Mouse (Mus musculus) stomach, postnatal 0 days (tissue): ENCODE measurements around the gene Sdad1. TPM values are rescaled to one million over a fixed set of nuclear protein-coding genes. Genes with fewer than 3 reads are reported as not detected.
"Not testable (repeated sequence)": the region's sequence is repeated elsewhere in the genome, so short reads cannot be mapped to it uniquely, and the experiment has no call there.

ENCODE experiments used
- ATAC-seq: fragments of 200-750 bp; cut with Nextera tagmentation; 2 replicates; pipeline ENCODE4 v1.8.0; 2017; ENCODE audit not compliant: low FRiP score, low TSS enrichment
- DNase-seq: peaks from one replicate; pipeline ENCODE4 v3.0.0-alpha.2; 2016; ENCODE audit warnings: low spot score
- H3K27ac ChIP-seq: fragments of 300-500 bp; sonication (generic); replicated peaks from 2 replicates; pipeline ENCODE4 v1.5.1; 2014; ENCODE audit warnings: mild to moderate bottlenecking, control low read depth
- H3K27me3 ChIP-seq: fragments of 300-500 bp; sonication (generic); 2 replicates; pipeline ENCODE4 v1.6.1; 2014; ENCODE audit warnings: low read length; ENCODE audit not compliant: control insufficient read depth, insufficient read depth
- H3K36me3 ChIP-seq: fragments of 300-500 bp; sonication (generic); 2 replicates; pipeline ENCODE4 v1.6.1; 2014; ENCODE audit warnings: low read length, mixed read lengths; ENCODE audit not compliant: control insufficient read depth, insufficient read depth
- H3K4me1 ChIP-seq: fragments of 300-500 bp; sonication (generic); replicated peaks from 2 replicates; pipeline ENCODE4 v1.6.1; 2014; ENCODE audit warnings: antibody characterized with exemption; ENCODE audit not compliant: control insufficient read depth, insufficient read depth
- H3K4me2 ChIP-seq: fragments of 300-500 bp; sonication (generic); replicated peaks from 2 replicates; pipeline ENCODE4 v1.6.1; 2014; ENCODE audit warnings: low read depth, mild to moderate bottlenecking, control low read depth, moderate library complexity
- H3K4me3 ChIP-seq: fragments of 300-500 bp; sonication (generic); 2 replicates; pipeline ENCODE4 v1.5.1; 2014; ENCODE audit warnings: low read depth, low read length, control low read depth
- H3K9ac ChIP-seq: fragments of 300-500 bp; sonication (generic); 2 replicates; pipeline ENCODE4 v1.6.1; 2014; ENCODE audit warnings: mild to moderate bottlenecking, low read length, control low read depth, mixed read lengths
- H3K9me3 ChIP-seq: fragments of 300-500 bp; sonication (generic); 2 replicates; pipeline ENCODE4 v1.6.1; 2016; ENCODE audit warnings: low read length; ENCODE audit not compliant: control insufficient read depth
- CTCF ChIP-seq: IDR thresholded peaks from 2 replicates; pipeline ENCODE4 v1.5.1; 2016; ENCODE audit warnings: antibody characterized with exemption, low read depth, mild to moderate bottlenecking, moderate library complexity
- EP300 ChIP-seq: optimal IDR thresholded peaks from 2 replicates; pipeline ENCODE3; 2016; ENCODE audit warnings: antibody characterized with exemption
- WGBS: fragments of 180-500 bp; shearing (Covaris S2); extraction: QIAGEN DNeasy Blood & Tissue Kit; methylation state at CpG from one replicate; pipeline ENCODE4 v1.1.7; 2014; 5-methylcytosine and 5-hydroxymethylcytosine counted together
- polyA plus RNA-seq: library from polyadenylated mRNA; unstranded; fragments of >200 nt; fragmentation: Nextera tagmentation; extraction: Ambion mirVana; gene quantifications from 2 replicates; pipeline ENCODE4 v1.2.1, GENCODE M21; 2015

The Sdad1 gene
- polyA plus RNA-seq, result 17.9 and 19.8 TPM in 2 replicates

DNA sequence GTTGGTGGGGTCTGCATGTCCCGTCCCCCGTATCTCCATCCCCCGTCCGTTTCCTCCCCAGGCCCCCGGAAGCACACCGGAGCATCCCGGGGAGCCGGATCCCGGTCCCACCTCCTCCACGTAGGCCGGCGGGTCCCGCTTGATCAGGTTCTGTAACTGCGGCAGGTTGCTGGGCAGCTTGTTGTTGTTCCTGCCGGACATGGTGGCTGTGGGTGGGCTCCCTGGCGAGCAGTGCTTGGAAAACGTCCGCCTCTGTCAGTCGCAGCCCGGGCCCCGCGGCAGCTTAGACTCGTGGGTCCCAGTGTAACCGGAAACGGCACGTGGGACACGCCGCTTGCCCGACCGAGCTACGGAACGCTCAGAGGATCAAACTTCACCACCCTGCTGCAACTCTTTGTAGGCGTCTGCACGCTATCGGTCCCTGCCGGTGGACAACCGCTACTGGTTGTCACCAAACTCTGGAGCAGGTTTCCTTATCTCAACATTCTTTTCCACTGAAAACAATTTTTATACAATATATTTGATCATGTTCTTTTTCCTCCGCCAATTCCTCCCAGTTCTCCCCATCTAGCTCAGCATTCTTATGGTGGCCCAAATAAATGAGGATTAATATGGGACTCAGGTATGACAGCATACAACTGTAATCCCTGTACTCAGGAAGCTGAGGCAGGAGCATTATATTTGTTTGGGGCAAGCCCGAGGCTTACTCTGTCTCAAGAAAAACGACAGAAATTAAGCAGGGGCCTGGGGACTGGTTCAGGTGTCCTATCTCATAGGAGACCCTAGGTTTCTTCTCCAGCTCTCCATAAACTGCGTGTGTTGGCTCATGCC, at the start of gene Sdad1:
Sdad1 (minus strand) TSS at position 799 of the 831 bp plus-strand sequence.
- peak; percentile 96 for ATAC-seq
- H3K27ac ChIP-seq, result peak within 1 kb of the TSS; percentile 69; the same call in 1 of the 2 replicates

DNA sequence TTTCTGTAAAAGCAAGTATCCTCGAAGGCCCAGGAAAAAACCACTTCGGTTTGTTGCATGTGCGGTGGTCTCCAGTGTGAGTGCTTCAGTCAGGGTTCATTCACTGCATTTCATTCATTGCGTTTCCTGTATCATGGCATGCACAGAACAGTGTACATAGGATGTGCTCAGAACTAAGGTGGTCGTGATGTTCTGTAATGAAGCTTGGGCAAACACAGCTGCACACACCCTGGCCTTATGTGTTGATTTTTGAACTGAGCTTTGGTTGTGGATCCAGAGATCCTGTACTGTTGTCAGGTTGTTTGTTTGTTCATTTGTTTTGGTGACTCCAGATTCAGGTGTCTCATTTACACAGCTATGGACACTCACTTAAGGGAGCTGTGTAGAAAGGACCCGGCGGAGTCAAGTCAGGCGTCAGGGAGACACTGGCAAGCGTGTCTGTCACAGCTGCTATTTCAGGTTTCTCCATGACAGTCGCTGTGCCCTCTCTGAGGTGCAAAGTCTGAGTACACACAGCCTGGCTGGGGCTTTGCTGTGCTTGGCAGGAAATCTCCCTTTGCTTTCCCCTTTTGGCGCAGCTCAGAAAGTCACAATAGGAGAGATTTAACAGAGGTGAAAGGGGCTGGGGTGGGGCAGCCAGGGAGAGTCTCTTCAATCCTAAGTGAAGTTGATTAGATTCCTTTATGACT, 48.6 kb upstream of the Sdad1 start:
- TF ChIP-seq CTCF (no peak), EP300 (no peak)
- no peak for DNase-seq
- ATAC-seq, result no peak

More for the DNA sequence above, at the start of gene Sdad1:
- Histone ChIP-seq H3K4me3 (peak within 1 kb of the TSS; percentile 67), H3K27me3 (no peaks in the 10 kb centered on the region), H3K4me2 (peak within 1 kb of the TSS; percentile 64), H3K36me3 (peaks cover 2% of the 10 kb centered on the region; the same call in 1 of the 2 replicates), H3K9ac (peak within 1 kb of the TSS; percentile 76), H3K4me1 (no peaks in the 10 kb centered on the region; the same call in 1 of the 2 replicates), H3K9me3 (no peaks in the 10 kb centered on the region)
- peak; percentile 93 for DNase-seq
- TF ChIP-seq CTCF, result peak; percentile 86
- TF ChIP-seq EP300, result peak; percentile 31
- WGBS, result 3% methylated on average over 41 of the region's 41 CpGs

DNA sequence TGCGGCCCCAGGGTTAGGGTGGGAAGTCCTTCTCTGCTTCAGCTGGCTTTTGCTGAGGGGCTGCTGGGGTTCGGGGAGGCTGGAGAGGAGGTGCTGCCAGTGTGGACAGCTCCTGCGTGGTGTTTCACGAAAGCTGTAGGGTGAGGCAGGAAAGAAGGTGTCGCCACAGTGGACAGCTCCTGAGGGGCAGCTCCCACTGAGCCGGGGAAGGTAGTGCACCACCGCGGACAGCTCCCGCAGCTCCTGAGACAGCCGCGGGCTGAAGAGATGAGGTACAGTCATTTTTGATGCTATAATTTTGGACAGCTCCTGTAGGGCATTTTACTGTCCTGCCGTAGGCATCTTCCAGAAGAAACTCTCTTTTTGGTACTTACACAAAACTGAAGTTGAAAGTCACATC, 47.8 kb upstream of the Sdad1 start:
- no peaks in the 10 kb centered on the region for H3K27me3 ChIP-seq
- no peak for ATAC-seq
- WGBS, result 18% methylated on average over 11 of the region's 12 CpGs
- H3K4me1 ChIP-seq, result no peaks in the 10 kb centered on the region
- DNase-seq, result peak; percentile 42
- H3K36me3 ChIP-seq, result no peaks in the 10 kb centered on the region
- no peak for TF ChIP-seq CTCF
- no peak for TF ChIP-seq EP300
- H3K9me3 ChIP-seq, result no peaks in the 10 kb centered on the region
- H3K27ac ChIP-seq, result no peak overlapping the region
- no peak overlapping the region for H3K4me2 ChIP-seq
- no peak overlapping the region for H3K4me3 ChIP-seq
- no peak overlapping the region for H3K9ac ChIP-seq

More for the DNA sequence above, 48.6 kb upstream of the Sdad1 start:
- no peaks in the 10 kb centered on the region for H3K4me1 ChIP-seq
- no peak overlapping the region for H3K4me2 ChIP-seq
- H3K27me3 ChIP-seq, result no peaks in the 10 kb centered on the region
- no peak overlapping the region for H3K9ac ChIP-seq
- 66% methylated on average over 11 of the region's 11 CpGs for WGBS
- no peaks in the 10 kb centered on the region for H3K36me3 ChIP-seq
- H3K4me3 ChIP-seq, result no peak overlapping the region
- H3K27ac ChIP-seq, result no peak overlapping the region
- H3K9me3 ChIP-seq, result no peaks in the 10 kb centered on the region

DNA sequence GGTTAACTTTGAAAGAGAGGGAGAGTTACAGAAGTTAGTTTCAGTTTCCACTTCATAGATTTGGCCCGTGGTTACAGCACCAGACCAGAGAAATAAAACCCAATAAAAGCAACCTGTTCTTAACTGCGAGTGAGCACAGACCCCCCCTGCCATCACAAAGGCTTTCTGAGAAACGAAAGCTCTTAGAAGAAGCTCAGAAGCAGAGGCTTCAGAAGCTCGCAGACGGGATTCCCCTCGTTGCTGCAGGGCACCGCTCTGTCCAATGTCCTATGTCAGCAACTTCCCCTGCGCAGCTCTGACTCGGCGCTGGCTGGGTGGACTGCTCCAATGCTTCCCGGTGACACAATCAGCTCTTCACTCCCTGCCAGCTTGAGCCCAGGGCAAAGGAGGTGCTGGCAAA, 43.2 kb upstream of the Sdad1 start:
- TF ChIP-seq EP300 (no peak), CTCF (no peak)
- peak; percentile 37 for DNase-seq
- Histone ChIP-seq H3K27me3 (no peaks in the 10 kb centered on the region), H3K4me1 (no peaks in the 10 kb centered on the region), H3K9ac (0 out of 2 replicates have a peak overlapping the region, but pooled peaks have one; percentile 35), H3K36me3 (no peaks in the 10 kb centered on the region), H3K4me2 (peak overlapping the region; percentile 47), H3K27ac (0 out of 2 replicates have a peak overlapping the region, but pooled peaks have one; percentile 8), H3K4me3 (peak overlapping the region; percentile 38), H3K9me3 (no peaks in the 10 kb centered on the region)
- peak; percentile 59; the same call in 1 of the 2 replicates for ATAC-seq
- WGBS, result 25% methylated on average over 11 of the region's 11 CpGs

DNA sequence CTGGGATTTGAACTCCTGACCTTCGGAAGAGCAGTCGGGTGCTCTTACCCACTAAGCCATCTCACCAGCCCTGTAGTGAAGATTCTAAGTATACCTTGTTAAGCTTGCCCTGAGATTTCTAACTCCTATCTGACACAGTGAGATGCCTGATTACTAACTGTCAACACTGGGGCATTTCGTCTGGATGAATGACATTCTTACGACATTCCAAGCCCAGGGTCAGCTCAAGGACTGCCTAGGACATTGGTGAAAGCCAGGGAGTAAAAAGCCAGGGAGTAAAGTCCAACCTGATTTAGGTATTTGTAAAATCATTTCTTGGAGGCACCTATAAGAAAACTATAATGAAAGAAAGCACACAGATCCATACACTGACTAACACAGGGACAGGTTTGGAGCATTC, 42.4 kb upstream of the Sdad1 start:
- H3K9ac ChIP-seq, H3K4me1 ChIP-seq, DNase-seq, H3K27ac ChIP-seq, H3K9me3 ChIP-seq, ATAC-seq, H3K4me2 ChIP-seq, H3K27me3 ChIP-seq, H3K36me3 ChIP-seq, H3K4me3 ChIP-seq: not testable (repeated sequence)
- 59% methylated on average over 4 of the region's 4 CpGs for WGBS
